Mouse (Mus musculus) adrenal gland, postnatal 10 days (tissue): Measurements from ENCODE around the gene Plbd1. TPM values are rescaled to one million over a fixed set of nuclear protein-coding genes. Genes with fewer than 3 reads are reported as not detected.

ENCODE experiments used
- total RNA-seq, 2 experiments: library from RNA; stranded (reverse); gene quantifications; 2 replicates each; pipeline ENCODE4 v1.2.3; 2021

Gene Plbd1
- total RNA-seq, 2 experiments from 2014 or later = 114 to 115 TPM

Other genes starting within 250 kb of the Plbd1 start
- gene E330021D16Rik, start 246.4 kb downstream of the Plbd1 start, total RNA-seq = not detected
- 100 to 1,000 TPM in 1 of 2 experiments, 10 to 100 TPM in 1; 63.7 to 105 TPM for gene Atf7ip, start 155.8 kb downstream of the Plbd1 start, total RNA-seq
- gene Gucy2c, start 119.8 kb upstream of the Plbd1 start, total RNA-seq = under 1 TPM; 0.15 to 0.21 TPM
- 10 to 100 TPM; 28.3 to 29.2 TPM for gene Hist4h4, start 142.5 kb upstream of the Plbd1 start, total RNA-seq
- 10 to 100 TPM; 71.1 to 85.2 TPM for gene H2afj, start 146.3 kb upstream of the Plbd1 start, total RNA-seq
- under 1 TPM; 0.73 to 0.75 TPM for gene BC049715, start 165.7 kb upstream of the Plbd1 start, total RNA-seq
- 10 to 100 TPM; 82.5 to 86.5 TPM for gene Wbp11, start 166.3 kb upstream of the Plbd1 start, total RNA-seq
- gene Smco3, start 173.5 kb upstream of the Plbd1 start, total RNA-seq = under 1 TPM; 0.27 to 0.51 TPM
- gene Art4, start 195.8 kb upstream of the Plbd1 start, total RNA-seq = 1 to 10 TPM; 5.9 to 7.5 TPM
- gene Mgp, start 213.9 kb upstream of the Plbd1 start, total RNA-seq = 100 to 1,000 TPM; 187 to 232 TPM